16 mouse cellular contexts compared by ENCODE assay signal in genomic region chr15:101212435-101212834, GRCm38 (mm10). TPM values are rescaled to one million over a fixed set of nuclear protein-coding genes. Genes with fewer than 3 reads are reported as not detected.
DNase-seq lines count a peak whose midpoint lies in the region; ATAC-seq lines count a peak whose summit lies in the region.
"Had no signal": no experiment of that assay in that cellular context is flagged by ENCODE, and none has a peak within 500 bp of the region (broad histone marks: within the 10 kb centered on the region; RNA-seq: fewer than 3 reads in every experiment).

No protein-coding gene starts in this region.

- H3K9me3 ChIP-seq in kidney, embryonic 15.5 days (replicated peaks) = no peaks in the 10 kb centered on the region
- H3K9me3 ChIP-seq: embryonic facial prominence, embryonic 13.5 days; heart, embryonic 13.5 days had no signal

- H3K27ac ChIP-seq in kidney, embryonic 15.5 days = no peak overlapping the region
- H3K27ac ChIP-seq: embryonic facial prominence, embryonic 13.5 days; heart, embryonic 13.5 days had no signal

- intact Hi-C loops in gastrocnemius, postnatal 14 days (cut with DNase I; ENCODE audit: low total_unique reads) = no loop called here

- H3K36me3 ChIP-seq in kidney, embryonic 15.5 days = peaks cover 59% of the 10 kb centered on the region

- no peak overlapping the region for H3K9ac ChIP-seq in kidney, embryonic 15.5 days
- H3K9ac ChIP-seq: embryonic facial prominence, embryonic 13.5 days; forebrain, postnatal 0 days; heart, embryonic 13.5 days had no signal

- peaks cover 3% of the 10 kb centered on the region; the same call in 1 of the 2 replicates for H3K4me1 ChIP-seq in kidney, embryonic 15.5 days
- H3K4me1 ChIP-seq: embryonic facial prominence, embryonic 13.5 days had no signal

- no peaks in the 10 kb centered on the region for H3K27me3 ChIP-seq in kidney, embryonic 15.5 days
- H3K27me3 ChIP-seq: embryonic facial prominence, embryonic 13.5 days; heart, embryonic 13.5 days had no signal

- peak; percentile 36; the same call in 1 of the 2 replicates for ATAC-seq in frontal cortex, adult (ENCODE audit: low TSS enrichment)
- ATAC-seq in kidney, embryonic 15.5 days (replicated peaks; ENCODE audit: low FRiP score) = no peak
- ATAC-seq: activated CD4-positive, CD25-positive, alpha-beta regulatory T cell, adult 4 months; forebrain, postnatal 0 days; inflammation-experienced regulatory T-cells, adult 6 months had no signal

- 80% methylated on average over 14 of the region's 14 CpGs for WGBS in kidney, embryonic 15.5 days

- no peak overlapping the region for H3K4me3 ChIP-seq in kidney, embryonic 15.5 days (replicated peaks)
- H3K4me3 ChIP-seq: embryonic facial prominence, embryonic 13.5 days; heart, embryonic 13.5 days had no signal

- DNase-seq in frontal cortex, postnatal 25 days (ENCODE audit: low spot score in 2 of 2) = no peak
- peak; percentile 77 for DNase-seq in kidney, adult 18-20 months
- DNase-seq in gastrocnemius, postnatal 14 days = peak; percentile 71
- peak; percentile 91 to 92 for DNase-seq in kidney, postnatal 36 days
- no peak for DNase-seq in embryo, embryonic 10 days (ENCODE audit: low spot score)
- no peak for DNase-seq in spleen, postnatal 4 days (ENCODE audit: low spot score in 2 of 2)
- DNase-seq: cerebellum, postnatal 10 days; forebrain, postnatal 0 days; lung, postnatal 10 days had no signal

- no peak overlapping the region for H3K4me2 ChIP-seq in kidney, embryonic 15.5 days
- H3K4me2 ChIP-seq: embryonic facial prominence, embryonic 13.5 days; heart, embryonic 13.5 days; midbrain, embryonic 11.5 days had no signal

RNA-seq across cellular contexts. Expression of gene Grasp, which starts 11.6 kb away (rescaled TPM):
- polyA plus RNA-seq in kidney, embryonic 15.5 days (2015; fragmentation: Nextera tagmentation; extraction: Ambion mirVana) = 4.7 TPM in 2 replicates
- 1 to 10 TPM; 8.3 to 9.4 TPM for total RNA-seq in gastrocnemius, postnatal 14 days (2021)
- polyA plus RNA-seq: activated CD4-positive, CD25-positive, alpha-beta regulatory T cell, adult 4 months had no signal

RNA-seq across cellular contexts. Expression of gene Acvr1b, which starts 38.6 kb away (rescaled TPM):
- polyA plus RNA-seq in kidney, embryonic 15.5 days (2015; fragmentation: Nextera tagmentation; extraction: Ambion mirVana) = 6.2 and 6.4 TPM in 2 replicates
- 10 to 100 TPM; 21.8 to 29.9 TPM for total RNA-seq in gastrocnemius, postnatal 14 days (2021)

RNA-seq across cellular contexts. Expression of gene Nr4a1, which starts 41.6 kb away (rescaled TPM):
- 9.8 and 10.0 TPM in 2 replicates for polyA plus RNA-seq in kidney, embryonic 15.5 days (2015; fragmentation: Nextera tagmentation; extraction: Ambion mirVana)
- total RNA-seq in gastrocnemius, postnatal 14 days (2021) = 10 to 100 TPM; 30.5 to 49.0 TPM

Comparison
In these comparisons a context has a peak if more than half of its experiments do, and no peak if none do; other contexts are left out.
1. DNase-seq: peak in kidney, adult 18-20 months (single experiment), gastrocnemius, postnatal 14 days (single experiment) and kidney, postnatal 36 days (2 of 2); none in frontal cortex, postnatal 25 days (0 of 2), embryo, embryonic 10 days (single experiment) and spleen, postnatal 4 days (0 of 2).